Mouse (Mus musculus) heart, postnatal 25 days (tissue): Measurements from ENCODE around the gene Nelfb. TPM values are rescaled to one million over a fixed set of nuclear protein-coding genes. Genes with fewer than 3 reads are reported as not detected.

Experiments used
- DNase-seq: peaks from one replicate; pipeline ENCODE4 v3.0.0; 2022; ENCODE audit warnings: low spot score
- intact Hi-C: fragments of 180-260 bp; cut with DNase I; formaldehyde crosslinking; loops from one replicate; pipeline ENCODE4 v1.15.1; 2025
- total RNA-seq, 2 experiments: library from RNA; stranded (reverse); gene quantifications; 2 replicates each; pipeline ENCODE4 v1.2.3; 2021

Nelfb gene
- total RNA-seq, 2 experiments from 2014 or later = 36.1 to 40.6 TPM

- no peak for DNase-seq
- intact Hi-C loops = no loop called here
Measured at GRCm38 (mm10) chr2:25203631-25204214, 7.6 kb downstream of the Nelfb start.

DNA sequence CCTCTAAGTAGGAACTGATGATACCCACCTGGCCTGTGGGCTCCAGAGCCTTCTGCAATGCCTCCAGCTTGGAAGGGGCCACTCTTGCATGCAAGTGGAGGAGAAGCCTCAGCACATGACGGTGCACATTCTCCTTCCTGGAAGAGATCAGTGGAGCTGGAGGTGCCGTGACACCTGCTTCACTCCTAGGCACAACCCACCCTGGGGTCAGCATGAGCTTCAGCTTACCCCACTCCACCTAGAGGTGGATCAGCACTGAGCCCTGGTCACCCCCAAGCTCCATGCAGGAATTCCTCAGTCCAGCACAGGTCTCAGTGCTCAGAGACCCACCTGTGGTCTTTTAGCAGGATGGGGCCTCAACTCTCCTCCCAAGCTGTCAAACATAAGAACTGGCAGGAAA, 10.7 kb downstream of the Nelfb start:
- DNase-seq = no peak
- intact Hi-C loops = no loop called here

- DNase-seq = no peak
- intact Hi-C loops = no loop called here
Measured at GRCm38 (mm10) chr2:25197946-25198345, 13.3 kb downstream of the Nelfb start.

GRCm38 (mm10) chr2:25197191-25197590, 14.1 kb downstream of the Nelfb start:
- DNase-seq = no peak
- intact Hi-C loops = no loop called here

- intact Hi-C loops = no loop called here
- peak; percentile 88 for DNase-seq
Measured at GRCm38 (mm10) chr2:25196172-25196954, 14.9 kb downstream of the Nelfb start, which contains the start of gene Tor4a. Gene Tor4a, minus strand, starts transcription at chr2:25196886.

DNA sequence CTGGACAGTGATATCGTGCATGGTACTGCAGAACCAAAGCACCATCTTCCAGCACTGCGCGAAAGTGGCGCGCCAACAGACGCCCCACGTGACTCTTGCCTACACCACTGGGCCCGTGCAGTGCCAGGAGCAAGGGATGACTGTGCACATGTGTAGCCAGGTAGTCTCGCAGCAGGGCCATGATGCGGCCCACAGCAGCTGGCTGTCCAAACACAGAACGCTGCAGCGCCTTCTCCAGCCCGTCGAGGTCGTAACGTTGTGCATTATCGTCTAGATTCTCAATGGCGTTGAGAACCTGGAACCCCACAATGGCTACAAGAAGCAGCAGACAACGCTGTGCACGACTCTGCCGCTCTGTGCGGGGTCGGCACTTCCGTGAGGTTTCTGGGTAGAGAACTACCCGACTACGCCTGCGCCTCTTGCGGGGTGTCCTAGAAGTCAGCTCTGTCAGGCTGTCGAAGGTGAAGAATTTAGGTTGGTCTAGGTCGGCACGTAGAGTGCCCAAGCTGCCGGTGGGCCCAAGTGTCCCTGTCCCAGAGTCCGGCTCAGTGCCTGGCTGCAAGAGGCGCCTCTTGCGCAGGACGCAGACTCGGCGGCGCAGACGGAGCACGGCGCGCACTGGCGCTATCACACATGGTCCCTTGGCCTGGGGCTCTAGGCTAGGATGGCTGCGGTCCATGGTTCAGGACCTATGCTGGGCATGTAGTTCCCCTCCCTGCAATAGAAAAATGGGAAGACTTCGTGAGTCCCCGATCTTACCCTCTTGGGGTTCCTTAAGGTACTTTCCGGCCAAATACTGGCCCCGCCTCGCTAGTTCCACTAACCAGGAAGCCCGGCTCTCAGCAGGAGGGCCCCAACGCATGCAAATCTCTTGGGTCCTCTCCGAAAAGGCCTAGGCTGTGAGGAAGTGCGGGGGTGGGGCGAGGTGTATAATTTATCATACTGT, 15.8 kb downstream of the Nelfb start:
- intact Hi-C loops = no loop called here
- peak; percentile 60 for DNase-seq

GRCm38 (mm10) chr2:25194486-25195171, 16.7 kb downstream of the Nelfb start:
- intact Hi-C loops = loop anchor here (5.0 kb wide), 1 partner anchor 133 kb away; no protein-coding TSS in a partner anchor
- no peak for DNase-seq

- intact Hi-C loops = loop anchor here (5.0 kb wide), 1 partner anchor 133 kb away; no protein-coding TSS in a partner anchor
- no peak for DNase-seq
Measured at GRCm38 (mm10) chr2:25194006-25194405, 17.3 kb downstream of the Nelfb start.

GRCm38 (mm10) chr2:25193330-25193770, 17.9 kb downstream of the Nelfb start:
- intact Hi-C loops = loop anchor here (1.0 to 5.0 kb wide), 4 partner anchors 35 to 134 kb away; partner anchors contain the start of gene Tmem203

DNA sequence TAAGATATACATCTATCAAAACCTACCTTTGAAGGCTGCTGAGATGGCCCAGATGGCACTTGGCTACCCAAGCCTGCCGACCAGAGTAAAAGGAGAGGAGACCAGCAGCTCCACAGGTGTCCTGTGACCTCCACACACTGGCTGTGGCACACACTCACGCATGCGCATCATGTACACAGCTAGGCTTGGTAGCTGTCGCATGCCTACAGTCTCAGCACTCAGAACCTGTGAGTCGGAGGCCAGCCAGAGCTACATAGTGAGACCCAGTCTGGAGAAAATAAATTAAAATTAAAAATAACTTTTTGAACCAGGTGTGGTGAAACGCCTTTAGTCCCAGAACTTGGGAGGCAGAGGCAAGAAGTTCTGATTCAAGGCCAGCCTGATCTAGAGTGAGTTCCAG, 23.4 kb downstream of the Nelfb start:
- DNase-seq = no peak
- intact Hi-C loops = loop anchor here (10.0 kb wide), 1 partner anchor 223 kb away; the partner anchor contains the start of gene Dph7

More at GRCm38 (mm10) chr2:25193330-25193770, 17.9 kb downstream of the Nelfb start:
- peak; percentile 76 for DNase-seq

DNA sequence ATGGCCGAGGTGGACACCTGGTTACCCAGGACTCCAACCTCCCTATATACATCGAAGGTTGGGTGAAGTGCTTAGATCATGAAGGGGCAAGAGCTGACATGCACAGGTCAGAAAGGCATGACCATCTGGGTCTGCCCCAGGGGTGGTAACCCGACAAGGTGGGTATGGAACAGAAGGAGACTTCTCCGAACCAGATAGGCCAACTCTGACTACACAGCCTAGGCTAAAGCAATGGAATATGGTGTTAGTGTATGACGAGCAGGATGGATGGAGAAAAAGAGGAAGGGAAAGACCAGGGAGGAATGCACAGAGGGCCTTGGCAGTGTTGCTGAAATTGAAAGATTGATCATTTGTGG, 24.7 kb downstream of the Nelfb start:
- intact Hi-C loops = loop anchor here (1.0 to 10.0 kb wide), 2 partner anchors 58 to 222 kb away; partner anchors contain the start of gene Dph7
- no peak for DNase-seq

GRCm38 (mm10) chr2:25185625-25186574, 25.4 kb downstream of the Nelfb start:
- DNase-seq = no peak
- intact Hi-C loops = loop anchor here (1.0 to 10.0 kb wide), 2 partner anchors 58 to 221 kb away; partner anchors contain the start of gene Dph7

DNA sequence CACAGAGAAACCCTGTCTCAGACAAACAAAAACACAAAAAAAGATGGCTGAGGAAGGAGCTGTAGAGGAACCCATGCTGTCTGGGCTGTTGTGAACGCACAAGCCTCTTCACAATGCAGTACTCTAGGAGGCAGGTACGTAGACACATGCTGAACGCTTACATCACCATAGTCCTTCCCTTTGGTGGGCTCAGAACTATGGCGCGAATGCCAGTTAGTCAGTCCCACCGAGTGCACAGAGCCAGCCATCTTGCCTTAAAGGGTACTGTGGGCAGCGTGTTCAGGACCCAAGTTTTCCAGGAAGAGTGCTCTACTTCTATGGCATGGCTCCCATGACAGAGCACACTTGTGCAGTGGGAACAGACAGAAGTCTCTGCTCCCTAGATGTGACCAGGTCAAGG, 26.8 kb downstream of the Nelfb start:
- no peak for DNase-seq
- intact Hi-C loops = loop anchor here (5.0 to 10.0 kb wide), 2 partner anchors 42 to 220 kb away; partner anchors contain the start of gene Dph7

DNA sequence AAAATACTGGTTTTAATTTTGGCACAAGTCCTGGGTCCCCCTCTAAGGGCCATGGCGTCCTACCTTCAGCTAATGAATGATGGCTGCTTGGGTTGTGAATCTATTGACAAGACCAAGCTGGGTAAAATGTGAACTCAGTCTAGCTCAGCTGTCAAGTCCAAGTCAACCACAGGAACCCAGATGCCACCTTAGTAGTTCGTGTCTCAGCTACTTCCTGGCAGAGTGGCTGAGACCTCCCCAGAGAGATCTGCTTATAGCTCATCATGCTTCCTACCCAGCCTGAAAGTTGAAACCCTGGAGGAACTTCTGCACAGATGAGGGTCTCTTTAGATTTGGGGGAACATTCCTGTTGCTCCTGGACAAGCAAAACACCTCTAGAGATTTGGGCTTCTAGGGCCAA, 28.0 kb downstream of the Nelfb start:
- intact Hi-C loops = loop anchor here (5.0 to 10.0 kb wide), 2 partner anchors 41 to 219 kb away; partner anchors contain the start of gene Dph7
- DNase-seq = no peak

GRCm38 (mm10) chr2:25182664-25183063, 28.6 kb downstream of the Nelfb start:
- intact Hi-C loops = loop anchor here (5.0 to 10.0 kb wide), 2 partner anchors 40 to 218 kb away; partner anchors contain the start of gene Dph7
- DNase-seq = no peak

DNA sequence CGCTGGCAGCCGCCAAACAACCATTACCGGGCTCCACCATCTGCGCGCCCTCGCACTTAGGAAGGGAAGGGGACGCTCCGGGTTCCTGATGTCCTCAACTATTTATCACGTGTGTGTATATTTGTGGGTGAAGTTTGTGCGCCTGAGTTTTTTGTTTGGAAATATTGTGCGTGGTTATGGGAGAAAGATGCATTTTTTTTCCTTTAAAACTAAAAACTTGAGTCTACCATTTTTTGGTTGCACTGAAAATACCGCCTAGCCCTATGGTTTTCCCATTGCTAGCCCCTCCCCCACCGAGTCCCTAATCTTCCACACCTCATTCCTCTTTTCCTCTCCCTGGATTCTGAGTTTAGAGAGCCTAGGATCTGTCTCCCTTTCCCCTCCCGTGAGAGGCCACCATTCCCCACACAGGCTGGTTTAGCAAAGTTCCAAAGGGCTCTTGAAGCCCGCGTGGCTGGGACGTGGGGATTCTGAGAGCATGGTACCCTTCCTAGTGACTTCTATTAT, 29.3 kb downstream of the Nelfb start:
- no peak for DNase-seq
- intact Hi-C loops = loop anchor here (5.0 to 10.0 kb wide), 2 partner anchors 40 to 217 kb away; partner anchors contain the start of gene Dph7
